Mouse (Mus musculus): Measurements from ENCODE around the gene Abce1.

DNA sequence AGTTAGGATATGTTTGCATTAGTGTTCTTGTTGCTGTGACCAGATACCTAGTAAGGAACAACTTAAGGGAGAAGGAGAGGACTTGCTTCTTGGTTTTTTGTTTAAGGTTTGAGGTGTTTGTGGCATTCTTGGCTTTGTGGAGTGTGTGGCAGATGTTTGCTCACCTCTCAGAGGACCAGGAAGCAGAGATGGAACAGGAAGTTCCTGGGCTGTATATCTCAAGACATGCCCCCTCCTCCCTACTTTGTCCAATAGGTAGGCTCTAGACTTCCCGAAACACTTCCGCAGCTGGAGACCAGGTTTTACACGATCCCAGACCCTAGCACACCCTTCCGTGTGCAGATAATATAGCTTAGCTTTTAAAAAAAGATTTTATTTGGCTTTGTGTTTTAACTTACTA is 62.0 kb downstream of the Abce1 start:
- TF ChIP-seq MAFK (IDR thresholded peaks at IDR 0.05; ENCODE audit: insufficient read depth, low read depth, low read length) (no peak), ZNF384 (IDR thresholded peaks at IDR 0.05; ENCODE audit: low read depth, low read length) (no peak), ZC3H11A (IDR thresholded peaks at IDR 0.05; ENCODE audit: borderline replicate concordance, low read depth, low read length) (no peak), CHD2 (IDR thresholded peaks at IDR 0.05; ENCODE audit: low read depth, low read length) (no peak)

Data from ES-E14 (cell line).